Mouse (Mus musculus) adrenal gland, adult (tissue): ENCODE measurements at regions not wholly inside any gene's neighbourhood (a gene's known extent, or its start where the extent isn't known, plus 50 kb on each side); places are given as distances from the start of the nearest gene placed in this dataset.

Experiments used
- DNase-seq, 2 experiments: peaks; one replicate each; pipeline ENCODE4 v3.0.0; 2022 to 2023; ENCODE audit warnings: low spot score in 1 of 2; ENCODE audit not compliant: inconsistent age in 2 of 2

GRCm38 (mm10) chr16:39102151-39102550 is 209.7 kb downstream of the Igsf11 start:
- DNase-seq: peak in 1 of 2 experiments; percentile 64

GRCm38 (mm10) chr16:39103360-39104095 is 211.1 kb downstream of the Igsf11 start:
- no peak for DNase-seq

GRCm38 (mm10) chr16:39109383-39110033 is 217.0 kb downstream of the Igsf11 start:
- peak; percentile 25 to 78 for DNase-seq

GRCm38 (mm10) chr16:39110089-39110488 is 217.6 kb downstream of the Igsf11 start:
- no peak for DNase-seq

GRCm38 (mm10) chr16:39118059-39118458 is 225.6 kb downstream of the Igsf11 start:
- DNase-seq: no peak

- DNase-seq: no peak
These were observed 227.3 kb downstream of the Igsf11 start for GRCm38 (mm10) chr16:39119811-39120210.

GRCm38 (mm10) chr16:39123445-39123952 is 231.0 kb downstream of the Igsf11 start:
- peak; percentile 25 to 70 for DNase-seq

GRCm38 (mm10) chr16:39132459-39132858 is 240.0 kb downstream of the Igsf11 start:
- no peak for DNase-seq

GRCm38 (mm10) chr16:39135777-39136176 is 243.3 kb downstream of the Igsf11 start:
- DNase-seq: no peak

GRCm38 (mm10) chr16:39147151-39147550 is 254.7 kb downstream of the Igsf11 start:
- DNase-seq: no peak

GRCm38 (mm10) chr16:39151325-39152318 is 259.2 kb downstream of the Igsf11 start:
- DNase-seq: no peak

- no peak for DNase-seq
These were observed 266.4 kb downstream of the Igsf11 start for GRCm38 (mm10) chr16:39158893-39159292.

- DNase-seq: peak; percentile 27 to 55
These were observed 267.3 kb downstream of the Igsf11 start for GRCm38 (mm10) chr16:39159725-39160124.

GRCm38 (mm10) chr16:39162684-39163083 is 270.2 kb downstream of the Igsf11 start:
- no peak for DNase-seq

- DNase-seq: no peak
These were observed 299.4 kb downstream of the Igsf11 start for GRCm38 (mm10) chr16:39191861-39192260.

- DNase-seq: no peak
These were observed 303.0 kb downstream of the Igsf11 start for GRCm38 (mm10) chr16:39195431-39195830.

GRCm38 (mm10) chr16:39196896-39197295 is 304.4 kb downstream of the Igsf11 start:
- no peak for DNase-seq

- DNase-seq: no peak
These were observed 331.1 kb downstream of the Igsf11 start for GRCm38 (mm10) chr16:39223551-39223950.

GRCm38 (mm10) chr16:39229501-39229900 is 337.0 kb downstream of the Igsf11 start:
- no peak for DNase-seq

GRCm38 (mm10) chr16:39230439-39230838 is 338.0 kb downstream of the Igsf11 start:
- DNase-seq: no peak

- no peak for DNase-seq
These were observed 341.8 kb downstream of the Igsf11 start for GRCm38 (mm10) chr16:39234290-39234689.
